Mouse (Mus musculus): Measurements from ENCODE around the gene Larp4b. TPM values are rescaled to one million over a fixed set of nuclear protein-coding genes. Genes with fewer than 3 reads are reported as not detected.

The Larp4b gene
- total RNA-seq, 1 experiment from 2014 or later, result 81.6 TPM

- ATAC-seq (ENCODE audit: extremely low read depth, insufficient number of reproducible peaks, low FRiP score, poor library complexity, severe bottlenecking), result no peak
Measured at GRCm38 (mm10) chr13:9167842-9168241, 74.2 kb downstream of the Larp4b start.

GRCm38 (mm10) chr13:9169616-9170015 lies 75.9 kb downstream of the Larp4b start:
- no peak for ATAC-seq (ENCODE audit: extremely low read depth, insufficient number of reproducible peaks, low FRiP score, poor library complexity, severe bottlenecking)

- no peak for ATAC-seq (ENCODE audit: extremely low read depth, insufficient number of reproducible peaks, low FRiP score, poor library complexity, severe bottlenecking)
Measured at GRCm38 (mm10) chr13:9170726-9171125, 77.0 kb downstream of the Larp4b start.

- peak; percentile 82 for ATAC-seq (ENCODE audit: extremely low read depth, insufficient number of reproducible peaks, low FRiP score, poor library complexity, severe bottlenecking)
Measured at GRCm38 (mm10) chr13:9173414-9173813, 79.7 kb downstream of the Larp4b start.

GRCm38 (mm10) chr13:9175171-9175570 lies 81.5 kb downstream of the Larp4b start:
- ATAC-seq (ENCODE audit: extremely low read depth, insufficient number of reproducible peaks, low FRiP score, poor library complexity, severe bottlenecking), result no peak

GRCm38 (mm10) chr13:9178270-9178669 lies 84.6 kb downstream of the Larp4b start:
- no peak for ATAC-seq (ENCODE audit: extremely low read depth, insufficient number of reproducible peaks, low FRiP score, poor library complexity, severe bottlenecking)

GRCm38 (mm10) chr13:9178718-9179117 lies 85.0 kb downstream of the Larp4b start:
- ATAC-seq (ENCODE audit: extremely low read depth, insufficient number of reproducible peaks, low FRiP score, poor library complexity, severe bottlenecking), result no peak

GRCm38 (mm10) chr13:9180221-9180620 lies 86.5 kb downstream of the Larp4b start:
- ATAC-seq (ENCODE audit: extremely low read depth, insufficient number of reproducible peaks, low FRiP score, poor library complexity, severe bottlenecking), result peak; percentile 60

GRCm38 (mm10) chr13:9181106-9181505 lies 87.4 kb downstream of the Larp4b start:
- ATAC-seq (ENCODE audit: extremely low read depth, insufficient number of reproducible peaks, low FRiP score, poor library complexity, severe bottlenecking), result no peak

- ATAC-seq (ENCODE audit: extremely low read depth, insufficient number of reproducible peaks, low FRiP score, poor library complexity, severe bottlenecking), result peak; percentile 83
Measured at GRCm38 (mm10) chr13:9181666-9182264, 88.1 kb downstream of the Larp4b start.

- ATAC-seq (ENCODE audit: extremely low read depth, insufficient number of reproducible peaks, low FRiP score, poor library complexity, severe bottlenecking), result no peak
Measured at GRCm38 (mm10) chr13:9184281-9184680, 90.6 kb downstream of the Larp4b start.

GRCm38 (mm10) chr13:9184716-9185115 lies 91.0 kb downstream of the Larp4b start:
- ATAC-seq (ENCODE audit: extremely low read depth, insufficient number of reproducible peaks, low FRiP score, poor library complexity, severe bottlenecking), result no peak

GRCm38 (mm10) chr13:9187156-9187555 lies 93.5 kb downstream of the Larp4b start:
- no peak for ATAC-seq (ENCODE audit: extremely low read depth, insufficient number of reproducible peaks, low FRiP score, poor library complexity, severe bottlenecking)

- no peak for ATAC-seq (ENCODE audit: extremely low read depth, insufficient number of reproducible peaks, low FRiP score, poor library complexity, severe bottlenecking)
Measured at GRCm38 (mm10) chr13:9187566-9188530, 94.2 kb downstream of the Larp4b start.

- ATAC-seq (ENCODE audit: extremely low read depth, insufficient number of reproducible peaks, low FRiP score, poor library complexity, severe bottlenecking), result no peak
Measured at GRCm38 (mm10) chr13:9189481-9189880, 95.8 kb downstream of the Larp4b start.

- 0 out of 2 replicates have a peak, but pooled peaks have one; percentile 9 for ATAC-seq (ENCODE audit: extremely low read depth, insufficient number of reproducible peaks, low FRiP score, poor library complexity, severe bottlenecking)
Measured at GRCm38 (mm10) chr13:9191172-9192140, 97.8 kb downstream of the Larp4b start.

GRCm38 (mm10) chr13:9192797-9193330 lies 99.2 kb downstream of the Larp4b start:
- ATAC-seq (ENCODE audit: extremely low read depth, insufficient number of reproducible peaks, low FRiP score, poor library complexity, severe bottlenecking), result no peak

GRCm38 (mm10) chr13:9194656-9195055 lies 101.0 kb downstream of the Larp4b start:
- ATAC-seq (ENCODE audit: extremely low read depth, insufficient number of reproducible peaks, low FRiP score, poor library complexity, severe bottlenecking), result no peak

- ATAC-seq (ENCODE audit: extremely low read depth, insufficient number of reproducible peaks, low FRiP score, poor library complexity, severe bottlenecking), result no peak
Measured at GRCm38 (mm10) chr13:9195565-9195964, 101.9 kb downstream of the Larp4b start.
